Mouse (Mus musculus): ENCODE data around the gene Klhl8. TPM values are rescaled to one million over a fixed set of nuclear protein-coding genes. Genes with fewer than 3 reads are reported as not detected.
"Not testable (repeated sequence)": the region's sequence is repeated elsewhere in the genome, so short reads cannot be mapped to it uniquely, and the experiment has no call there.

Klhl8 gene
- 2.1 and 2.4 TPM in 2 replicates for polyA plus RNA-seq (2016; fragmentation: Nextera tagmentation; extraction: Ambion mirVana)

- peak; percentile 98 for ATAC-seq
- H3K27ac ChIP-seq = no peak within 1 kb of the TSS
- under 1% methylated on average over 82 of the region's 86 CpGs for WGBS (ENCODE audit: insufficient replicate concordance)
These were observed at the start of gene Klhl8 for GRCm38 (mm10) chr5:103910748-103911409. TSS of gene Klhl8 (minus strand) at chr5:103911259.

GRCm38 (mm10) chr5:103954638-103955037 is 43.6 kb upstream of the Klhl8 start:
- H3K4me1 ChIP-seq = no peaks in the 10 kb centered on the region
- no peak overlapping the region for H3K9ac ChIP-seq
- 50% methylated on average over 5 of the region's 5 CpGs for WGBS (ENCODE audit: insufficient replicate concordance)

More at GRCm38 (mm10) chr5:103910748-103911409, at the start of gene Klhl8:
- H3K27me3 ChIP-seq (replicated peaks) = peaks cover 18% of the 10 kb centered on the region; the same call in 1 of the 2 replicates
- peak within 1 kb of the TSS; percentile 99 for H3K4me2 ChIP-seq
- peak within 1 kb of the TSS; percentile 76 for H3K4me3 ChIP-seq
- H3K9ac ChIP-seq = peak within 1 kb of the TSS; percentile 80
- no peaks in the 10 kb centered on the region for H3K9me3 ChIP-seq (replicated peaks)
- H3K4me1 ChIP-seq = peaks cover 22% of the 10 kb centered on the region
- no peaks in the 10 kb centered on the region for H3K36me3 ChIP-seq

GRCm38 (mm10) chr5:103953135-103954083 is 42.4 kb upstream of the Klhl8 start:
- H3K36me3 ChIP-seq = no peaks in the 10 kb centered on the region
- no peak for ATAC-seq

More at GRCm38 (mm10) chr5:103954638-103955037, 43.6 kb upstream of the Klhl8 start:
- no peaks in the 10 kb centered on the region for H3K36me3 ChIP-seq
- no peaks in the 10 kb centered on the region for H3K27me3 ChIP-seq (replicated peaks)
- no peak overlapping the region for H3K4me3 ChIP-seq
- ATAC-seq = no peak
- no peaks in the 10 kb centered on the region for H3K9me3 ChIP-seq (replicated peaks)
- H3K27ac ChIP-seq = no peak overlapping the region
- H3K4me2 ChIP-seq = no peak overlapping the region

GRCm38 (mm10) chr5:103950138-103950537 is 39.1 kb upstream of the Klhl8 start:
- not testable (repeated sequence) for H3K9me3 ChIP-seq (replicated peaks); H3K27me3 ChIP-seq (replicated peaks); H3K36me3 ChIP-seq; H3K27ac ChIP-seq; H3K4me1 ChIP-seq; H3K4me3 ChIP-seq; H3K4me2 ChIP-seq; H3K9ac ChIP-seq; ATAC-seq
- WGBS (ENCODE audit: insufficient replicate concordance) = 87% methylated on average over 15 of the region's 15 CpGs

More at GRCm38 (mm10) chr5:103953135-103954083, 42.4 kb upstream of the Klhl8 start:
- Histone ChIP-seq H3K9ac (no peak overlapping the region), H3K4me1 (no peaks in the 10 kb centered on the region), H3K9me3 (replicated peaks) (no peaks in the 10 kb centered on the region), H3K27ac (no peak overlapping the region), H3K27me3 (replicated peaks) (no peaks in the 10 kb centered on the region), H3K4me3 (no peak overlapping the region), H3K4me2 (no peak overlapping the region)
- 72% methylated on average over 10 of the region's 10 CpGs for WGBS (ENCODE audit: insufficient replicate concordance)

GRCm38 (mm10) chr5:103943183-103943582 is 32.1 kb upstream of the Klhl8 start:
- Histone ChIP-seq H3K9ac (no peak overlapping the region), H3K4me3 (no peak overlapping the region), H3K4me2 (no peak overlapping the region), H3K27ac (no peak overlapping the region), H3K4me1 (no peaks in the 10 kb centered on the region), H3K27me3 (replicated peaks) (no peaks in the 10 kb centered on the region), H3K9me3 (replicated peaks) (no peaks in the 10 kb centered on the region), H3K36me3 (no peaks in the 10 kb centered on the region)
- ATAC-seq = no peak
- 62% methylated on average over 6 of the region's 6 CpGs for WGBS (ENCODE audit: insufficient replicate concordance)

- WGBS (ENCODE audit: insufficient replicate concordance) = 67% methylated on average over 1 of the region's 1 CpGs
- Histone ChIP-seq H3K36me3 (no peaks in the 10 kb centered on the region), H3K9me3 (replicated peaks) (no peaks in the 10 kb centered on the region), H3K27ac (no peak overlapping the region), H3K4me2 (no peak overlapping the region), H3K27me3 (replicated peaks) (no peaks in the 10 kb centered on the region), H3K4me3 (no peak overlapping the region), H3K9ac (no peak overlapping the region), H3K4me1 (no peaks in the 10 kb centered on the region)
- no peak for ATAC-seq
These were observed 28.8 kb upstream of the Klhl8 start for GRCm38 (mm10) chr5:103939856-103940255.

GRCm38 (mm10) chr5:103939350-103939652 is 28.2 kb upstream of the Klhl8 start:
- no peak for ATAC-seq
- 65% methylated on average over 7 of the region's 7 CpGs for WGBS (ENCODE audit: insufficient replicate concordance)
- Histone ChIP-seq H3K9me3 (replicated peaks) (no peaks in the 10 kb centered on the region), H3K27ac (no peak overlapping the region), H3K4me2 (no peak overlapping the region), H3K4me1 (no peaks in the 10 kb centered on the region), H3K36me3 (no peaks in the 10 kb centered on the region), H3K9ac (no peak overlapping the region), H3K27me3 (replicated peaks) (no peaks in the 10 kb centered on the region), H3K4me3 (no peak overlapping the region)

GRCm38 (mm10) chr5:103938547-103939349 is 27.7 kb upstream of the Klhl8 start:
- no peak overlapping the region for H3K4me3 ChIP-seq
- H3K27me3 ChIP-seq (replicated peaks) = no peaks in the 10 kb centered on the region
- no peaks in the 10 kb centered on the region for H3K36me3 ChIP-seq
- no peak overlapping the region for H3K27ac ChIP-seq
- no peak overlapping the region for H3K9ac ChIP-seq
- no peak overlapping the region for H3K4me2 ChIP-seq
- no peaks in the 10 kb centered on the region for H3K4me1 ChIP-seq
- ATAC-seq = no peak
- no peaks in the 10 kb centered on the region for H3K9me3 ChIP-seq (replicated peaks)
- 64% methylated on average over 11 of the region's 11 CpGs for WGBS (ENCODE audit: insufficient replicate concordance)

GRCm38 (mm10) chr5:103936906-103937589 is 26.0 kb upstream of the Klhl8 start:
- H3K4me3 ChIP-seq = no peak overlapping the region
- no peaks in the 10 kb centered on the region for H3K36me3 ChIP-seq
- no peaks in the 10 kb centered on the region for H3K4me1 ChIP-seq
- WGBS (ENCODE audit: insufficient replicate concordance) = 52% methylated on average over 14 of the region's 14 CpGs
- H3K27me3 ChIP-seq (replicated peaks) = no peaks in the 10 kb centered on the region
- no peaks in the 10 kb centered on the region for H3K9me3 ChIP-seq (replicated peaks)
- H3K9ac ChIP-seq = no peak overlapping the region
- H3K4me2 ChIP-seq = no peak overlapping the region
- H3K27ac ChIP-seq = no peak overlapping the region
- no peak for ATAC-seq

GRCm38 (mm10) chr5:103931924-103932323 is 20.9 kb upstream of the Klhl8 start:
- H3K4me1 ChIP-seq; H3K36me3 ChIP-seq; H3K4me2 ChIP-seq; H3K27ac ChIP-seq; ATAC-seq; H3K9ac ChIP-seq; H3K27me3 ChIP-seq (replicated peaks); H3K4me3 ChIP-seq; H3K9me3 ChIP-seq (replicated peaks): not testable (repeated sequence)

- Histone ChIP-seq H3K4me3 (no peak overlapping the region), H3K9me3 (replicated peaks) (no peaks in the 10 kb centered on the region), H3K36me3 (no peaks in the 10 kb centered on the region), H3K27ac (no peak overlapping the region), H3K4me1 (0 out of 2 replicates have a peak, but pooled peaks cover 3% of the 10 kb centered on the region), H3K4me2 (no peak overlapping the region), H3K27me3 (replicated peaks) (no peaks in the 10 kb centered on the region), H3K9ac (no peak overlapping the region)
- no peak for ATAC-seq
- 62% methylated on average over 5 of the region's 5 CpGs for WGBS (ENCODE audit: insufficient replicate concordance)
These were observed 19.5 kb upstream of the Klhl8 start for GRCm38 (mm10) chr5:103930511-103930910.
